Mouse (Mus musculus) forebrain, embryonic 12.5 days (tissue): ENCODE measurements around the gene Rplp2. TPM values are rescaled to one million over a fixed set of nuclear protein-coding genes. Genes with fewer than 3 reads are reported as not detected.

ENCODE experiments used
- ATAC-seq: fragments of 200-750 bp; cut with Nextera tagmentation; 2 replicates; pipeline ENCODE4 v1.8.0; 2017; ENCODE audit warnings: moderate TSS enrichment; ENCODE audit not compliant: low FRiP score
- H3K27ac ChIP-seq: fragments of 300-500 bp; sonication (generic); 2 replicates; pipeline ENCODE4 v1.5.1; 2016; ENCODE audit warnings: mild to moderate bottlenecking
- H3K27me3 ChIP-seq: fragments of 300-500 bp; sonication (generic); 2 replicates; pipeline ENCODE4 v1.6.1; 2016; ENCODE audit warnings: mild to moderate bottlenecking
- H3K36me3 ChIP-seq: fragments of 300-500 bp; sonication (generic); replicated peaks from 2 replicates; pipeline ENCODE4 v1.6.1; 2016; ENCODE audit warnings: mild to moderate bottlenecking
- H3K4me1 ChIP-seq: fragments of 300-500 bp; sonication (generic); 2 replicates; pipeline ENCODE4 v1.6.1; 2016
- H3K4me2 ChIP-seq: fragments of 300-500 bp; sonication (generic); 2 replicates; pipeline ENCODE4 v1.6.1; 2016; ENCODE audit warnings: mild to moderate bottlenecking, moderate library complexity
- H3K4me3 ChIP-seq: fragments of 300-500 bp; sonication (generic); replicated peaks from 2 replicates; pipeline ENCODE4 v1.5.1; 2016; ENCODE audit warnings: mild to moderate bottlenecking
- H3K9ac ChIP-seq: fragments of 300-500 bp; sonication (generic); 2 replicates; pipeline ENCODE4 v1.6.1; 2016; ENCODE audit warnings: mild to moderate bottlenecking
- H3K9me3 ChIP-seq: fragments of 300-500 bp; sonication (generic); 2 replicates; pipeline ENCODE4 v1.6.1; 2016
- WGBS: fragments of 180-500 bp; shearing (Covaris S2); methylation state at CpG from one replicate; pipeline ENCODE4 v1.1.7; 2016; 5-methylcytosine and 5-hydroxymethylcytosine counted together
- polyA plus RNA-seq: library from polyadenylated mRNA; unstranded; fragments of >200 nt; fragmentation: Nextera tagmentation; extraction: Ambion mirVana; gene quantifications from 2 replicates; pipeline ENCODE4 v1.2.1, GENCODE M21; 2016

Rplp2 gene
- polyA plus RNA-seq, 1 experiment from 2014 or later, result 986 TPM

- no peak overlapping the region for H3K4me2 ChIP-seq
- H3K4me3 ChIP-seq, result no peak overlapping the region
- no peak overlapping the region for H3K27ac ChIP-seq
- ATAC-seq, result no peak
- H3K27me3 ChIP-seq, result peaks cover 50% of the 10 kb centered on the region
- peaks cover 34% of the 10 kb centered on the region for H3K4me1 ChIP-seq
- H3K9ac ChIP-seq, result no peak overlapping the region
- peaks cover 12% of the 10 kb centered on the region; the same call in 1 of the 2 replicates for H3K36me3 ChIP-seq
- WGBS, result 75% methylated on average over 15 of the region's 15 CpGs
- no peaks in the 10 kb centered on the region for H3K9me3 ChIP-seq
Measured at GRCm38 (mm10) chr7:141457986-141458660, 11.0 kb downstream of the Rplp2 start.

GRCm38 (mm10) chr7:141458661-141459060, 11.5 kb downstream of the Rplp2 start:
- no peak for ATAC-seq
- Histone ChIP-seq H3K4me1 (peaks cover 34% of the 10 kb centered on the region), H3K4me2 (no peak overlapping the region), H3K4me3 (no peak overlapping the region), H3K27me3 (peaks cover 55% of the 10 kb centered on the region), H3K36me3 (peaks cover 12% of the 10 kb centered on the region; the same call in 1 of the 2 replicates), H3K9me3 (no peaks in the 10 kb centered on the region), H3K9ac (no peak overlapping the region), H3K27ac (no peak overlapping the region)
- 90% methylated on average over 11 of the region's 11 CpGs for WGBS

GRCm38 (mm10) chr7:141459301-141459711, 12.1 kb downstream of the Rplp2 start:
- Histone ChIP-seq H3K36me3 (peaks cover 12% of the 10 kb centered on the region; the same call in 1 of the 2 replicates), H3K4me2 (no peak overlapping the region), H3K27me3 (peaks cover 62% of the 10 kb centered on the region), H3K4me3 (no peak overlapping the region), H3K9me3 (no peaks in the 10 kb centered on the region), H3K27ac (no peak overlapping the region), H3K9ac (no peak overlapping the region), H3K4me1 (peaks cover 34% of the 10 kb centered on the region)
- no peak for ATAC-seq
- WGBS, result 92% methylated on average over 17 of the region's 17 CpGs

- H3K27ac ChIP-seq, result no peak overlapping the region
- no peaks in the 10 kb centered on the region for H3K9me3 ChIP-seq
- ATAC-seq, result no peak
- H3K4me1 ChIP-seq, result peaks cover 34% of the 10 kb centered on the region
- no peak overlapping the region for H3K4me3 ChIP-seq
- 80% methylated on average over 5 of the region's 5 CpGs for WGBS
- H3K36me3 ChIP-seq, result peaks cover 12% of the 10 kb centered on the region; the same call in 1 of the 2 replicates
- peaks cover 69% of the 10 kb centered on the region for H3K27me3 ChIP-seq
- no peak overlapping the region for H3K9ac ChIP-seq
- H3K4me2 ChIP-seq, result no peak overlapping the region
Measured at GRCm38 (mm10) chr7:141460001-141460390, 12.8 kb downstream of the Rplp2 start.

- Histone ChIP-seq H3K9ac (peak within 1 kb of the TSS; percentile 47), H3K27ac (no peak within 1 kb of the TSS), H3K27me3 (peaks cover 74% of the 10 kb centered on the region), H3K4me2 (peak within 1 kb of the TSS; percentile 58), H3K4me1 (peaks cover 35% of the 10 kb centered on the region), H3K36me3 (peaks cover 12% of the 10 kb centered on the region; the same call in 1 of the 2 replicates), H3K4me3 (peak within 1 kb of the TSS; percentile 38), H3K9me3 (no peaks in the 10 kb centered on the region)
- no peak for ATAC-seq
- WGBS, result 75% methylated on average over 15 of the region's 15 CpGs
Measured at GRCm38 (mm10) chr7:141460391-141461113, 13.4 kb downstream of the Rplp2 start, which contains the start of gene Cracr2b. TSS of gene Cracr2b (plus strand) at chr7:141461094.

GRCm38 (mm10) chr7:141461521-141462332, 14.6 kb downstream of the Rplp2 start:
- 3% methylated on average over 52 of the region's 59 CpGs for WGBS
- Histone ChIP-seq H3K4me3 (peak overlapping the region; percentile 38), H3K27ac (no peak overlapping the region), H3K4me1 (peaks cover 25% of the 10 kb centered on the region), H3K36me3 (peaks cover 12% of the 10 kb centered on the region; the same call in 1 of the 2 replicates), H3K9me3 (no peaks in the 10 kb centered on the region), H3K27me3 (peaks cover 81% of the 10 kb centered on the region), H3K4me2 (peak overlapping the region; percentile 58), H3K9ac (peak overlapping the region; percentile 47)
- no peak for ATAC-seq

- WGBS, result 17% methylated on average over 5 of the region's 5 CpGs
- Histone ChIP-seq H3K4me2 (peak overlapping the region; percentile 58; the same call in 1 of the 2 replicates), H3K9ac (no peak overlapping the region), H3K27ac (no peak overlapping the region), H3K9me3 (no peaks in the 10 kb centered on the region), H3K27me3 (peaks cover 84% of the 10 kb centered on the region), H3K36me3 (peaks cover 12% of the 10 kb centered on the region; the same call in 1 of the 2 replicates), H3K4me3 (peak overlapping the region; percentile 38), H3K4me1 (peaks cover 30% of the 10 kb centered on the region)
- no peak for ATAC-seq
Measured at GRCm38 (mm10) chr7:141462333-141462821, 15.2 kb downstream of the Rplp2 start.

- H3K9me3 ChIP-seq, result no peaks in the 10 kb centered on the region
- peaks cover 7% of the 10 kb centered on the region; the same call in 1 of the 2 replicates for H3K36me3 ChIP-seq
- H3K4me3 ChIP-seq, result peak overlapping the region; percentile 13
- WGBS, result 23% methylated on average over 12 of the region's 12 CpGs
- no peak overlapping the region for H3K27ac ChIP-seq
- no peak for ATAC-seq
- H3K9ac ChIP-seq, result no peak overlapping the region
- H3K4me2 ChIP-seq, result 0 out of 2 replicates have a peak overlapping the region, but pooled peaks have one; percentile 15
- peaks cover 79% of the 10 kb centered on the region for H3K27me3 ChIP-seq
- H3K4me1 ChIP-seq, result peaks cover 47% of the 10 kb centered on the region
Measured at GRCm38 (mm10) chr7:141463824-141464602, 16.8 kb downstream of the Rplp2 start.

- H3K9me3 ChIP-seq, result no peaks in the 10 kb centered on the region
- H3K4me1 ChIP-seq, result peaks cover 54% of the 10 kb centered on the region
- H3K4me2 ChIP-seq, result peak overlapping the region; percentile 15
- H3K27ac ChIP-seq, result no peak overlapping the region
- peaks cover 4% of the 10 kb centered on the region; the same call in 1 of the 2 replicates for H3K36me3 ChIP-seq
- peaks cover 73% of the 10 kb centered on the region for H3K27me3 ChIP-seq
- ATAC-seq, result no peak
- WGBS, result 2% methylated on average over 38 of the region's 38 CpGs
- H3K4me3 ChIP-seq, result peak overlapping the region; percentile 13
- H3K9ac ChIP-seq, result 0 out of 2 replicates have a peak overlapping the region, but pooled peaks have one; percentile 25
Measured at GRCm38 (mm10) chr7:141464603-141465201, 17.5 kb downstream of the Rplp2 start.

- Histone ChIP-seq H3K4me2 (no peak overlapping the region), H3K36me3 (peaks cover 12% of the 10 kb centered on the region), H3K4me1 (peaks cover 54% of the 10 kb centered on the region), H3K9me3 (no peaks in the 10 kb centered on the region), H3K4me3 (no peak overlapping the region), H3K27ac (no peak overlapping the region), H3K9ac (peak overlapping the region; percentile 25; the same call in 1 of the 2 replicates), H3K27me3 (peaks cover 64% of the 10 kb centered on the region)
- ATAC-seq, result no peak
- 49% methylated on average over 8 of the region's 10 CpGs for WGBS
Measured at GRCm38 (mm10) chr7:141465388-141466044, 18.3 kb downstream of the Rplp2 start.
